Mouse (Mus musculus) heart, postnatal 36 days (tissue): ENCODE data around the gene Adh7. TPM values are rescaled to one million over a fixed set of nuclear protein-coding genes. Genes with fewer than 3 reads are reported as not detected.

Experiments
- DNase-seq, 2 experiments: peaks; one replicate each; pipeline ENCODE4 v3.0.0; 2021 to 2022
- intact Hi-C: fragments of 180-260 bp; cut with DNase I; formaldehyde crosslinking; loops from one replicate; pipeline ENCODE4 v1.15.1; 2025
- total RNA-seq, 2 experiments: library from RNA; stranded (reverse); gene quantifications; 2 replicates each; pipeline ENCODE4 v1.2.3; 2021

Adh7 gene
- total RNA-seq, 2 experiments from 2014 or later, result 0.11 to 0.17 TPM

- intact Hi-C loops, result no loop called here
- DNase-seq, result no peak
These were observed 29.7 kb downstream of the Adh7 start for GRCm38 (mm10) chr3:138247241-138247640.

- intact Hi-C loops, result loop anchor here (2.0 kb wide), 1 partner anchor 29 kb away; no protein-coding TSS in a partner anchor
- peak in 1 of 2 experiments; percentile 28 for DNase-seq
These were observed 30.5 kb downstream of the Adh7 start for GRCm38 (mm10) chr3:138248011-138248410.

DNA sequence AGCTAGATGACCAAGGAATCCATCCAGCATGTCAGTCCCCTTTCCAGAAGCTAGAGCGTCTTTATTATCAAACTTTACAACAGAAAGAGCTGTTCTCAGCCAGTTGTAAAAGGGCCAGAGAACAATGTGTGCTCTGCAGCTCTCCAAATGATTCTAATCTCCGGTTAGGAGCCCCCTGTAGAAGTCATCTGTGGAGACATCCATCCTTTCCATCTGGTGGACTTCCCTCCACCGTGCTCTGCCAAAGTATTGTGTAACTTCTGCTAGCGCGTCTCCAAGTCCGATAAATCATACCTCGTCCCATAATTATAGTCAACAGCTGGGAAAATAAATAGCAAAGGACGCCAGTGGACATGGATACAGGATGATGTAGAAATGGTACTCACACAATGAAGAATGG, 31.2 kb downstream of the Adh7 start:
- DNase-seq, result peak; percentile 61 to 66
- intact Hi-C loops, result loop anchor here (2.0 kb wide), 1 partner anchor 28 kb away; no protein-coding TSS in a partner anchor

- intact Hi-C loops, result no loop called here
- DNase-seq, result no peak
These were observed 33.6 kb downstream of the Adh7 start for GRCm38 (mm10) chr3:138251156-138251555.

- intact Hi-C loops, result no loop called here
- DNase-seq, result no peak
These were observed 36.6 kb downstream of the Adh7 start for GRCm38 (mm10) chr3:138254205-138254604.

GRCm38 (mm10) chr3:138255366-138255765, 37.8 kb downstream of the Adh7 start:
- peak in 1 of 2 experiments; percentile 24 for DNase-seq
- intact Hi-C loops, result no loop called here

DNA sequence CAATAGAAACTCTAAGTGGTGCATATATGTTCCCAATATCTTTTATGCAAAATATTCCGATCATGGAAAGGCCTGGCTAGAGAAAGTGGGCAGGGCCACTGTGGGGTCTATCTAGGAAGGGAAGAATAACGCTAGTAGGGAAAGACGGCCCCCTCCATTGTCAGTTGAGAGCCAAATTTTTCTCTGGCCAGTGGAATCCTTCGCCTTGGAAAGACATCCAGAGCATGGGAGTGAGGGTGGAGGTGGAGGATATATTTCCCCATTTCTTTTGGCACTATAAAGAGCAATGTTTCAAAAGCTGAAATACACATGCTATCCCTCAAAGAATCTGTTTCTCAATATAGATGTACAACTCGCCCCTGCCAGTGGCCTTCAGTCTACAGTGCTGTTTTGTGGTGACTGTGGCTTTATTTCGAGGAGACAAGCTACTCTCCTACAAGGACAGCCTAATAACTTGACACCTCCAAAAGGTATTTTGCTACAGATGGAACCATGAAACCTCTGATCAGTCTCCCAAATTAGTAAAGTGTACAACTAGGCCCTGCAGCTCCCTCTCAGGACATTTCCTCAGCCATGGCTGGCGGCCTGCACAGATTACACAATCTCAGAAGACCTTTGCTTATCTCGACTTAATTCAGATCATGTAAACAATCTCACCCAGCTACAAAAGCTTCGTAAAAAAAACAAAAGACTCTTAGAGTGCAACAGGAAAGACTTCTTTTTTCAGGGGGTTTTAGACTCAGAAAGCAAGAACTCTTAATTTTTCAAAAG, 38.4 kb downstream of the Adh7 start:
- intact Hi-C loops, result no loop called here
- DNase-seq, result peak in 1 of 2 experiments; percentile 43

- DNase-seq, result no peak
- intact Hi-C loops, result no loop called here
These were observed 43.4 kb downstream of the Adh7 start, which contains the start of gene Adh1 for GRCm38 (mm10) chr3:138260721-138261669. Gene Adh1, plus strand, starts transcription at chr3:138260991.

- intact Hi-C loops, result no loop called here
These were observed 45.0 kb downstream of the Adh7 start for GRCm38 (mm10) chr3:138262568-138262967.

GRCm38 (mm10) chr3:138263154-138263930, 45.8 kb downstream of the Adh7 start:
- intact Hi-C loops, result no loop called here
- no peak for DNase-seq

More at GRCm38 (mm10) chr3:138262568-138262967, 45.0 kb downstream of the Adh7 start:
- no peak for DNase-seq

DNA sequence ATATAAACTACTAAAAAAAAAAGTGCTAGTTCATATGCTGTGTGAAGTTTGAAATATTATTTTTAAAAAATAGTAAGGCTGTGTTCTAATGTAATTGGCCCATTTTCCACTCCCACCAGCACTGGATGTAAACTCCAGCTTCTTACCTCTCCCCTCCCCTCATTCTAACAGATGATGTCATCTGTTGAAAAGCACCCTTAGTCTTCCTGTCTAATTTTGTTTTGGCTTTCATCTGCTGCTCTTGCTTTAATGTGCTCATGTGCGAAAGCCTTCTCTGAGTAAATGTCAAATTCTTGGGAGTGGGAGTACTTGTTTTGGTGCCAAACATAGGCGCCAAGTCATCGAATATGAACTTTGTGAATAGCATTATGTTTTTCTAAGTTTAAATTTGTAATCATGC, 47.1 kb downstream of the Adh7 start:
- intact Hi-C loops, result no loop called here
- DNase-seq, result no peak

GRCm38 (mm10) chr3:138270507-138270906, 52.9 kb downstream of the Adh7 start:
- DNase-seq, result no peak
- intact Hi-C loops, result no loop called here

- DNase-seq, result no peak
- intact Hi-C loops, result no loop called here
These were observed 53.7 kb downstream of the Adh7 start for GRCm38 (mm10) chr3:138271297-138271696.

DNA sequence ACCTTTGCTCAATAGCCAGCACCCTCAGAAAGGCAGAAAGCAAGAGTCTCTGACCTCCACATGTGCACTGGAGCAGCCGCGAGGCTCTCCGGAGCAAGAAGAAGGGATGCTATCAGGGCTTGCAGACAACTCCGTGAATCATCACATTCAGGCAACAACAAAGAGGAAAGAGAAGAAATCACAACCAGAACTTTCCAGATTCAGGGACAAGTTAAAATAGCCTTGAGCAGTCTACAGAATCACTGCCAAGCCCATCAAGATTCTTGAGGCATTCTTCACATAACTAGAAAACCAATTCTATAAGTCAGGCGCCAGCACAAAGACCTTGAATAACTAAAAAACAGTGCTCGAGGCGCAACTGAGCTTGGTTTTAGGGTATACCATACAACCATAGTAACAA, 55.5 kb downstream of the Adh7 start:
- intact Hi-C loops, result no loop called here
- no peak for DNase-seq

- DNase-seq, result no peak
- intact Hi-C loops, result no loop called here
These were observed 57.5 kb downstream of the Adh7 start for GRCm38 (mm10) chr3:138275100-138275499.

GRCm38 (mm10) chr3:138282556-138282955, 65.0 kb downstream of the Adh7 start:
- DNase-seq, result no peak
- intact Hi-C loops, result no loop called here
